Mouse (Mus musculus): ENCODE measurements around the gene Tmc8. TPM values are rescaled to one million over a fixed set of nuclear protein-coding genes. Genes with fewer than 3 reads are reported as not detected.

Gene Tmc8
- polyA plus RNA-seq, 1 experiment, result 39.5 TPM

- H3K4me3 ChIP-seq (replicated peaks), result no peak overlapping the region
- H3K9me3 ChIP-seq (ENCODE audit: control insufficient read depth, low read length), result no peaks in the 10 kb centered on the region
- no peaks in the 10 kb centered on the region for H3K27me3 ChIP-seq (ENCODE audit: control insufficient read depth)
- H3K36me3 ChIP-seq (ENCODE audit: control insufficient read depth), result peaks cover 83% of the 10 kb centered on the region
- H3K4me1 ChIP-seq (ENCODE audit: control insufficient read depth), result peaks cover 5% of the 10 kb centered on the region; the same call in 1 of the 2 replicates
- no peak for TF ChIP-seq GATA1 (IDR thresholded peaks at IDR 0.05; ENCODE audit: low read length)
- TF ChIP-seq TAL1 (IDR thresholded peaks at IDR 0.05; ENCODE audit: low read length), result no peak
Observed at GRCm38 (mm10) chr11:117751544-117751943, 30.3 kb upstream of the Tmc8 start.

GRCm38 (mm10) chr11:117755891-117756290, 26.0 kb upstream of the Tmc8 start:
- H3K4me3 ChIP-seq (replicated peaks), result no peak overlapping the region
- H3K4me1 ChIP-seq (ENCODE audit: control insufficient read depth), result no peaks in the 10 kb centered on the region
- H3K36me3 ChIP-seq (ENCODE audit: control insufficient read depth), result peaks cover 85% of the 10 kb centered on the region
- TF ChIP-seq TAL1 (IDR thresholded peaks at IDR 0.05; ENCODE audit: low read length), result no peak
- TF ChIP-seq GATA1 (IDR thresholded peaks at IDR 0.05; ENCODE audit: low read length), result no peak
- no peaks in the 10 kb centered on the region for H3K27me3 ChIP-seq (ENCODE audit: control insufficient read depth)
- no peaks in the 10 kb centered on the region for H3K9me3 ChIP-seq (ENCODE audit: control insufficient read depth, low read length)

GRCm38 (mm10) chr11:117759267-117759666, 22.6 kb upstream of the Tmc8 start:
- no peak for TF ChIP-seq GATA1 (IDR thresholded peaks at IDR 0.05; ENCODE audit: low read length)
- TF ChIP-seq TAL1 (IDR thresholded peaks at IDR 0.05; ENCODE audit: low read length), result no peak
- peaks cover 82% of the 10 kb centered on the region for H3K36me3 ChIP-seq (ENCODE audit: control insufficient read depth)

GRCm38 (mm10) chr11:117760374-117761119, 21.3 kb upstream of the Tmc8 start:
- TF ChIP-seq GATA1 (IDR thresholded peaks at IDR 0.05; ENCODE audit: low read length), result no peak
- no peak for TF ChIP-seq TAL1 (IDR thresholded peaks at IDR 0.05; ENCODE audit: low read length)
- peaks cover 8% of the 10 kb centered on the region for H3K4me1 ChIP-seq (ENCODE audit: control insufficient read depth)
- H3K4me3 ChIP-seq (replicated peaks), result no peak overlapping the region
- H3K27me3 ChIP-seq (ENCODE audit: control insufficient read depth), result no peaks in the 10 kb centered on the region
- peaks cover 82% of the 10 kb centered on the region for H3K36me3 ChIP-seq (ENCODE audit: control insufficient read depth)
- H3K9me3 ChIP-seq (ENCODE audit: control insufficient read depth, low read length), result no peaks in the 10 kb centered on the region

More at GRCm38 (mm10) chr11:117759267-117759666, 22.6 kb upstream of the Tmc8 start:
- Histone ChIP-seq H3K9me3 (ENCODE audit: control insufficient read depth, low read length) (no peaks in the 10 kb centered on the region), H3K4me3 (replicated peaks) (no peak overlapping the region), H3K4me1 (ENCODE audit: control insufficient read depth) (no peaks in the 10 kb centered on the region), H3K27me3 (ENCODE audit: control insufficient read depth) (no peaks in the 10 kb centered on the region)

GRCm38 (mm10) chr11:117761801-117762200, 20.1 kb upstream of the Tmc8 start:
- Histone ChIP-seq H3K9me3 (ENCODE audit: control insufficient read depth, low read length) (no peaks in the 10 kb centered on the region), H3K27me3 (ENCODE audit: control insufficient read depth) (no peaks in the 10 kb centered on the region), H3K4me3 (replicated peaks) (no peak overlapping the region), H3K36me3 (ENCODE audit: control insufficient read depth) (peaks cover 85% of the 10 kb centered on the region), H3K4me1 (ENCODE audit: control insufficient read depth) (peaks cover 8% of the 10 kb centered on the region)
- TF ChIP-seq TAL1 (IDR thresholded peaks at IDR 0.05; ENCODE audit: low read length) (no peak), GATA1 (IDR thresholded peaks at IDR 0.05; ENCODE audit: low read length) (no peak)

- peaks cover 85% of the 10 kb centered on the region for H3K36me3 ChIP-seq (ENCODE audit: control insufficient read depth)
- H3K9me3 ChIP-seq (ENCODE audit: control insufficient read depth, low read length), result no peaks in the 10 kb centered on the region
- TF ChIP-seq TAL1 (IDR thresholded peaks at IDR 0.05; ENCODE audit: low read length), result no peak
- no peak for TF ChIP-seq GATA1 (IDR thresholded peaks at IDR 0.05; ENCODE audit: low read length)
- peaks cover 9% of the 10 kb centered on the region for H3K4me1 ChIP-seq (ENCODE audit: control insufficient read depth)
- no peak overlapping the region for H3K4me3 ChIP-seq (replicated peaks)
- no peaks in the 10 kb centered on the region for H3K27me3 ChIP-seq (ENCODE audit: control insufficient read depth)
Observed at GRCm38 (mm10) chr11:117762246-117762645, 19.6 kb upstream of the Tmc8 start.

- H3K4me1 ChIP-seq (ENCODE audit: control insufficient read depth), result peaks cover 18% of the 10 kb centered on the region
- no peaks in the 10 kb centered on the region for H3K27me3 ChIP-seq (ENCODE audit: control insufficient read depth)
- no peak overlapping the region for H3K4me3 ChIP-seq (replicated peaks)
- H3K36me3 ChIP-seq (ENCODE audit: control insufficient read depth), result peaks cover 85% of the 10 kb centered on the region
- TF ChIP-seq GATA1 (IDR thresholded peaks at IDR 0.05; ENCODE audit: low read length) (no peak), TAL1 (IDR thresholded peaks at IDR 0.05; ENCODE audit: low read length) (no peak)
- no peaks in the 10 kb centered on the region for H3K9me3 ChIP-seq (ENCODE audit: control insufficient read depth, low read length)
Observed at GRCm38 (mm10) chr11:117764319-117764718, 17.6 kb upstream of the Tmc8 start.

- no peak for TF ChIP-seq TAL1 (IDR thresholded peaks at IDR 0.05; ENCODE audit: low read length)
- no peak for TF ChIP-seq GATA1 (IDR thresholded peaks at IDR 0.05; ENCODE audit: low read length)
- no peak overlapping the region for H3K4me3 ChIP-seq (replicated peaks)
- H3K36me3 ChIP-seq (ENCODE audit: control insufficient read depth), result peaks cover 86% of the 10 kb centered on the region
- H3K9me3 ChIP-seq (ENCODE audit: control insufficient read depth, low read length), result no peaks in the 10 kb centered on the region
- no peaks in the 10 kb centered on the region for H3K27me3 ChIP-seq (ENCODE audit: control insufficient read depth)
- H3K4me1 ChIP-seq (ENCODE audit: control insufficient read depth), result peaks cover 19% of the 10 kb centered on the region
Observed at GRCm38 (mm10) chr11:117765361-117765760, 16.5 kb upstream of the Tmc8 start.

- Histone ChIP-seq H3K4me1 (ENCODE audit: control insufficient read depth) (peaks cover 19% of the 10 kb centered on the region), H3K9me3 (ENCODE audit: control insufficient read depth, low read length) (no peaks in the 10 kb centered on the region), H3K36me3 (ENCODE audit: control insufficient read depth) (peaks cover 87% of the 10 kb centered on the region), H3K27me3 (ENCODE audit: control insufficient read depth) (no peaks in the 10 kb centered on the region), H3K4me3 (replicated peaks) (no peak overlapping the region)
- TF ChIP-seq TAL1 (IDR thresholded peaks at IDR 0.05; ENCODE audit: low read length) (no peak), GATA1 (IDR thresholded peaks at IDR 0.05; ENCODE audit: low read length) (no peak)
Observed at GRCm38 (mm10) chr11:117766275-117766674, 15.6 kb upstream of the Tmc8 start.

All from erythroblast, embryonic 14.5 days (primary cell).